Mouse (Mus musculus) heart, embryonic 11.5 days (tissue): Measurements from ENCODE around the gene 1700024P04Rik. TPM values are rescaled to one million over a fixed set of nuclear protein-coding genes. Genes with fewer than 3 reads are reported as not detected.
"Not testable (repeated sequence)": the region's sequence is repeated elsewhere in the genome, so short reads cannot be mapped to it uniquely, and the experiment has no call there.

Experiments used
- ATAC-seq: fragments of 200-750 bp; cut with Nextera tagmentation; replicated peaks from 2 replicates; pipeline ENCODE4 v1.8.0; 2017; ENCODE audit warnings: moderate library complexity; ENCODE audit not compliant: insufficient number of reproducible peaks, low FRiP score, low TSS enrichment
- H3K27ac ChIP-seq: fragments of 300-500 bp; sonication (generic); 2 replicates; pipeline ENCODE4 v1.5.1; 2014; ENCODE audit warnings: mild to moderate bottlenecking, low read depth, low read length
- H3K27me3 ChIP-seq: fragments of 300-500 bp; sonication (generic); 2 replicates; pipeline ENCODE4 v1.6.1; 2014; ENCODE audit warnings: mild to moderate bottlenecking, low read length, mixed read lengths; ENCODE audit not compliant: control insufficient read depth, insufficient read depth
- H3K36me3 ChIP-seq: fragments of 300-500 bp; sonication (generic); 2 replicates; pipeline ENCODE4 v1.6.1; 2014; ENCODE audit warnings: mild to moderate bottlenecking, low read length, moderate library complexity, mixed read lengths; ENCODE audit not compliant: control insufficient read depth, insufficient read depth
- H3K4me1 ChIP-seq: fragments of 300-500 bp; sonication (generic); 2 replicates; pipeline ENCODE4 v1.6.1; 2014; ENCODE audit warnings: low read length; ENCODE audit not compliant: control insufficient read depth, insufficient read depth
- H3K4me2 ChIP-seq: fragments of 300-500 bp; sonication (generic); 2 replicates; pipeline ENCODE4 v1.6.1; 2014; ENCODE audit warnings: mild to moderate bottlenecking, moderate library complexity
- H3K4me3 ChIP-seq: fragments of 300-500 bp; sonication (generic); 2 replicates; pipeline ENCODE4 v1.5.1; 2014; ENCODE audit warnings: low read depth, low read length
- H3K9ac ChIP-seq: fragments of 300-500 bp; sonication (generic); 2 replicates; pipeline ENCODE4 v1.6.1; 2014; ENCODE audit warnings: mild to moderate bottlenecking, low read depth, low read length, moderate library complexity
- H3K9me3 ChIP-seq: fragments of 300-500 bp; sonication (generic); replicated peaks from 2 replicates; pipeline ENCODE4 v1.6.1; 2016; ENCODE audit warnings: low read length; ENCODE audit not compliant: control insufficient read depth
- WGBS: fragments of 180-500 bp; shearing (Covaris S2); extraction: QIAGEN DNeasy Blood & Tissue Kit; methylation state at CpG from one replicate; pipeline ENCODE4 v1.1.7; 2014; ENCODE audit not compliant: insufficient replicate concordance; 5-methylcytosine and 5-hydroxymethylcytosine counted together
- polyA plus RNA-seq: library from polyadenylated mRNA; unstranded; fragments of >200 nt; fragmentation: Nextera tagmentation; extraction: Ambion mirVana; gene quantifications from 2 replicates; pipeline ENCODE4 v1.2.1, GENCODE M21; 2014

Gene 1700024P04Rik
- polyA plus RNA-seq, 1 experiment from 2014 or later: not detected

DNA sequence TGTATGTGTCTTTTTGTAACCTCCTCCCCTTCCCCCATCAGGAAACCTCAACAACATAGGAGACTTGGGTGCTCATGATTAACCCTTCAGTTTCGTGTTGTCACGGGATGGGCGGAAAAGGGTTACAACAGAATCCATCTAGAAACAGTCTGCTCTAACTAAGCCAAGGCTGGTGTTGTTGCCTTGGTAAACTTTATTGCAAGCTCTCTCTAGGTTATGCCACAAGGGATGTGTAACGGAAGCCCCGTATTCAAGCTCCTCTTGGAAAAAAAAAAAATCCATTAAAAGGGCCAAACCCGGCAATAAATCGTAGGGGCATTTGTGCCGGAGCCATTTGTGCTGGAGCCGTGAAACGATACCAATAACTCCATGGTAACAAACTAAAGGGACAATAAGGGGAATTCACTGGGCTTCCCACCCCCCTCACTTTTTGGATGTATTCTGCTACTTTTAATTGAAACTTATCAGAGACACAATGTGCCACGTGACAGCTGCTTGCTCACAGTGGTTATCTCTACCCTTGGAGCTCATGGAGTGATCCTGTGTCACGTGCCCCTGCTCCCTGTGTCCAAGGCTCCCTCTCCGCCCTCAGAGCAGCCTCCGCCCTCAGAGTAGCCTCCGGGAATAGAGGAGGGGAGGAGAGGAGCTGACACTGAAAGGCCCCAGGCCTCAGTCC, 34.3 kb upstream of the 1700024P04Rik start:
- peak; percentile 77 for ATAC-seq
- Histone ChIP-seq H3K4me2 (peak overlapping the region; percentile 24; the same call in 1 of the 2 replicates), H3K27ac (peak overlapping the region; percentile 78)

DNA sequence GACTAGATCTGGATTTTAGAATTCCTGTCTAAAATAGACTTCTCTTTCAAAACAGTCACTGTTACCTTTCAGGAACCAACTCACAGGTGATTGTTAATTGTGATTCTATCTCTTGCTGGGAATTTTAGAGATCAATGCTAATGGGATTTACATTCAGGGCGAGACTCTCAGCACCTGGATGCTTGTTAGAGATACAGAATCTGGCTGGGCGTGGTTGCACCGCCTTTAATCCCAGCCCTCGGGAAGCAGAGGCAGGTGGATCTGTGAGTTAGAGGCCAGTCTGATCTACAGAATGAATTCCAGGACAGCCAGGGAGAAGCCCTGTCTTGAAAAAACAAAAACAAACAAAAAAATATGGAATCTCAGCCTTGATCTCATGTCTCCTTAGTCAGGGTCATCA, 32.3 kb upstream of the 1700024P04Rik start:
- no peak overlapping the region for H3K4me3 ChIP-seq
- H3K4me1 ChIP-seq: peaks cover 7% of the 10 kb centered on the region; the same call in 1 of the 2 replicates
- no peaks in the 10 kb centered on the region for H3K36me3 ChIP-seq
- no peak overlapping the region for H3K9ac ChIP-seq
- no peaks in the 10 kb centered on the region for H3K27me3 ChIP-seq
- H3K4me2 ChIP-seq: no peak overlapping the region
- no peak for ATAC-seq
- 70% methylated on average over 4 of the region's 4 CpGs for WGBS
- no peaks in the 10 kb centered on the region for H3K9me3 ChIP-seq
- H3K27ac ChIP-seq: no peak overlapping the region

More for the DNA sequence above, 34.3 kb upstream of the 1700024P04Rik start:
- Histone ChIP-seq H3K4me1 (peaks cover 7% of the 10 kb centered on the region; the same call in 1 of the 2 replicates), H3K9me3 (no peaks in the 10 kb centered on the region), H3K27me3 (no peaks in the 10 kb centered on the region), H3K9ac (no peak overlapping the region), H3K4me3 (no peak overlapping the region), H3K36me3 (no peaks in the 10 kb centered on the region)
- 67% methylated on average over 15 of the region's 15 CpGs for WGBS

DNA sequence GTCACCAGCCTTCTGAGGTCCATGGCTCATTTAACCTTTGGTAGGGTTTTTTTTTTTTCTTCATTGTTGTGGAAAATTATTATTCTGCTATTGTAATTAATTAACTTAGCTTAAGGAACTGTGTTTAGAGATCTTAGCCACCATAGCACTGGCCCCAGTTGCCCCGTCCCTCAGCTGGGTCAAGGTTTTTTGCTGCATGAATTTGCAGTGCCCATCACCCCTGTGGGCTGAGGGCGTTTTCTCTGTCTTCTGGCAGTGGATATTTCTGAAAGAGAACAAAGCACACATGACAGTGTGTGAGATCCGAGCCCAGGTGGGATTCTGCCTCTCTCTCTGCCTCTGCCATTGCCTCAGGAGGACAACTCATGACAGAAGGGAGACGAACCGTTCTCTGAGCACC, 28.5 kb upstream of the 1700024P04Rik start:
- WGBS: 85% methylated on average over 5 of the region's 5 CpGs
- H3K9me3 ChIP-seq: no peaks in the 10 kb centered on the region
- no peak overlapping the region for H3K27ac ChIP-seq
- no peak overlapping the region for H3K4me3 ChIP-seq
- no peak overlapping the region for H3K4me2 ChIP-seq
- H3K36me3 ChIP-seq: no peaks in the 10 kb centered on the region
- no peak for ATAC-seq
- no peaks in the 10 kb centered on the region for H3K4me1 ChIP-seq
- no peaks in the 10 kb centered on the region for H3K27me3 ChIP-seq
- no peak overlapping the region for H3K9ac ChIP-seq

DNA sequence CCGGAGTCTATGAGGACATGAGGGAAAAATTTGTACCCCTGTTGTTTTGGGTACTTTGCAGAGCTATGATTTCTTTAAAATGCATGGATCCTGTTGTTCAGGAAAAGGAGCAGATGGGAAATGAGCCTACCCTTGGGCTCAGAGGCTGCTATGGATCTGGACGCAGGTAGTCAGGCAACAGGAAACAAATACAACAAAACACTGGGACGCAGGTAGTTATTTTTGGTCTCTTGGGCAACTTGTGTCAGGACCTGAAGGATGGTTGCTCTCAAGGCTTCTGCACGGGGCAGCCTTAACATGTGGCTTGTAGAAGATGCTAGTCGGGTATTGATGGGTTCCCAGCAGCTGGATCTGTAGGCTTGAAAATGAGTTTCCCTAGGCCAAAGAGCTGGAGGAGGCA, 23.6 kb upstream of the 1700024P04Rik start:
- WGBS: 70% methylated on average over 5 of the region's 5 CpGs
- Histone ChIP-seq H3K4me1 (no peaks in the 10 kb centered on the region), H3K27me3 (no peaks in the 10 kb centered on the region), H3K27ac (no peak overlapping the region), H3K36me3 (no peaks in the 10 kb centered on the region), H3K4me3 (no peak overlapping the region), H3K9me3 (0 out of 2 replicates have a peak, but pooled peaks cover 3% of the 10 kb centered on the region), H3K4me2 (no peak overlapping the region), H3K9ac (no peak overlapping the region)
- no peak for ATAC-seq

DNA sequence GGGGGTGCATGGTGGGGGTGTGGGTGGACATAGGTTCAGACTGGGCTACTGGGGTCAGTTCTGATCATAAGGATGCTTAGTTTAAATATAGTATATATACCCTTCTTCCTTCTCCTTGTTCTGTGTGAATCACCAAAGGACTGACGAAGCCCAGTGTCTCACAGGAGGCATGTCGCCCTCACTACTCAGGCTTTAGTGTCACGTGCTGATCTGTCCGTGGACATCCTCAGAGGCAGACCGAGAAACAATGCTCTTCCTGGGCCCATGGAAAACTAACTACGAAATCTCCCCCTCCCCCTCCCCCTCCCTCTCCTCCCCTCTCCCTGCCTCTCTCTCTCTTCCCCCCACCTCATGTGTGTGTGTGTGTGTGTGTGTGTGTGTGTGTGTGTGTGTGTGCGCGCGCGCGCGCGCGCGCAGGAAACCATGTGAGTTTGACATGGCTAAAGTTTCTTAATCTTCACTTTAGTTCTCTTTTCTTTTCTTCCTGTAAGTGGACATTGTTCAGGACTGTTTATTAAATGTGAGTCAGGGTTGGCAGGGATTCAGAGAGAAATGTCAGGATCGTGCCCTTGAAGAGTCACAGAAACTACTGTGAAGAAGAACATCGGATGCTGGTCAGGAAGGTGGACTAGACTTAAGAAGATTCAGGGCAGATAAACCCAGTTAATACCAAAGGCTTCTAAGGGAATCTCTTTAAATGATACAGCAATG, 22.2 kb upstream of the 1700024P04Rik start:
- H3K9me3 ChIP-seq: 0 out of 2 replicates have a peak, but pooled peaks cover 3% of the 10 kb centered on the region
- H3K9ac ChIP-seq: no peak overlapping the region
- H3K36me3 ChIP-seq: no peaks in the 10 kb centered on the region
- no peak overlapping the region for H3K4me2 ChIP-seq
- H3K4me1 ChIP-seq: no peaks in the 10 kb centered on the region
- H3K4me3 ChIP-seq: no peak overlapping the region
- WGBS: 86% methylated on average over 17 of the region's 17 CpGs
- no peak for ATAC-seq
- H3K27ac ChIP-seq: no peak overlapping the region
- H3K27me3 ChIP-seq: no peaks in the 10 kb centered on the region

GRCm38 (mm10) chr13:99001652-99002051, 17.3 kb upstream of the 1700024P04Rik start:
- not testable (repeated sequence) for H3K4me2 ChIP-seq, ATAC-seq, H3K27me3 ChIP-seq, H3K27ac ChIP-seq, H3K4me1 ChIP-seq, H3K9me3 ChIP-seq, H3K9ac ChIP-seq, H3K4me3 ChIP-seq, H3K36me3 ChIP-seq
- WGBS: 87% methylated on average over 2 of the region's 2 CpGs

GRCm38 (mm10) chr13:98997025-98997424, 12.7 kb upstream of the 1700024P04Rik start:
- H3K27me3 ChIP-seq: no peaks in the 10 kb centered on the region
- no peaks in the 10 kb centered on the region for H3K36me3 ChIP-seq
- no peak overlapping the region for H3K4me3 ChIP-seq
- 54% methylated on average over 5 of the region's 5 CpGs for whole genome bisulfite sequencing
- H3K27ac ChIP-seq: no peak overlapping the region
- H3K9me3 ChIP-seq: 0 out of 2 replicates have a peak, but pooled peaks cover 2% of the 10 kb centered on the region
- no peak overlapping the region for H3K9ac ChIP-seq
- H3K4me1 ChIP-seq: no peaks in the 10 kb centered on the region
- no peak overlapping the region for H3K4me2 ChIP-seq
- ATAC-seq: no peak

DNA sequence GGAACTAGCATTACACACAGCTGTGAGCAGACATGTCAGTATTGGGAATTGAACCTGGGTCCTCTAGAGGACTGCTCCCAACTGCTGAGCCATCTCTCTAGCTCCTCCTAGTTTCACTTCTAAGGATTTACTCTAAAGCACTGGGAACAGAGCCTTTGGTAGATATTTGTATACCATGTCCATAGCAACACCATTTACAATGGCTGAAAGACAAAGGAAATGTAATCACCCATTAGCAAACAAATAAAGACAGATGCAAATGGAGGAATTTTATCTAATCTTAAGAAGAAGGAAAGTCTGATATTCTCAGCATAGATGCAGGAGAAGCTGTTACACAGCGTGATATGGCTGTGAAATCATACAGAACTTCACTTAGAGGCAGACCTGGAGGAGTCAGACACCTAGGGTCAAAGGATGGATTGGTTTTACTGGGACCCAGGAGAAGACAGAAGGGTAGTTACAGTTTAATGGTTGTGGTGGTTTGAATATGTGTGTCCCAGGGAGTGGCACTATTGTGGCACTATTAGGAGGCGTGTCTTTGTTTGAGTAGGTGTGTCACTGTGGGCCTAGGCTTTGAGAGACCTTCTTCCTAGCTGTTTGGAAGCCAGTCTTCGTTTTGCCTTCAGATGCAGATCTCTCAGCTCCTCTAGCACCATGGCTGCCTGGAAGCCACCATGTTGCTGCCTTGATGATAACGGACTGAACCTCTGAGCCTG, 7.1 kb downstream of the 1700024P04Rik start:
- no peaks in the 10 kb centered on the region for H3K9me3 ChIP-seq
- no peak overlapping the region for H3K4me2 ChIP-seq
- 77% methylated on average over 4 of the region's 4 CpGs for WGBS
- H3K36me3 ChIP-seq: no peaks in the 10 kb centered on the region
- H3K27me3 ChIP-seq: no peaks in the 10 kb centered on the region
- ATAC-seq: no peak
- H3K9ac ChIP-seq: no peak overlapping the region
- H3K4me3 ChIP-seq: no peak overlapping the region
- no peaks in the 10 kb centered on the region for H3K4me1 ChIP-seq
- no peak overlapping the region for H3K27ac ChIP-seq
